Mouse (Mus musculus): ENCODE measurements around the gene 1700037H04Rik. TPM values are rescaled to one million over a fixed set of nuclear protein-coding genes. Genes with fewer than 3 reads are reported as not detected.

1700037H04Rik gene
- 10 to 100 TPM; 11.1 to 12.2 TPM for total RNA-seq (2021)
- long read RNA-seq, experiment 1, transcript 1700037H04Rik-202 (6 exons, 1,241 nt) = major isoform, 10 of 12 reads
- long read RNA-seq, experiment 1, partial matches to known transcripts = 1 of 12 reads
- long read RNA-seq, experiment 1, other reads (novel, unspliced or antisense) = 1 of 12 reads
- long read RNA-seq, experiment 2, transcript 1700037H04Rik-202 (6 exons, 1,241 nt) = major isoform, 14 of 16 reads
- long read RNA-seq, experiment 2, partial matches to known transcripts = 1 of 16 reads
- long read RNA-seq, experiment 2, other reads (novel, unspliced or antisense) = 1 of 16 reads

DNA sequence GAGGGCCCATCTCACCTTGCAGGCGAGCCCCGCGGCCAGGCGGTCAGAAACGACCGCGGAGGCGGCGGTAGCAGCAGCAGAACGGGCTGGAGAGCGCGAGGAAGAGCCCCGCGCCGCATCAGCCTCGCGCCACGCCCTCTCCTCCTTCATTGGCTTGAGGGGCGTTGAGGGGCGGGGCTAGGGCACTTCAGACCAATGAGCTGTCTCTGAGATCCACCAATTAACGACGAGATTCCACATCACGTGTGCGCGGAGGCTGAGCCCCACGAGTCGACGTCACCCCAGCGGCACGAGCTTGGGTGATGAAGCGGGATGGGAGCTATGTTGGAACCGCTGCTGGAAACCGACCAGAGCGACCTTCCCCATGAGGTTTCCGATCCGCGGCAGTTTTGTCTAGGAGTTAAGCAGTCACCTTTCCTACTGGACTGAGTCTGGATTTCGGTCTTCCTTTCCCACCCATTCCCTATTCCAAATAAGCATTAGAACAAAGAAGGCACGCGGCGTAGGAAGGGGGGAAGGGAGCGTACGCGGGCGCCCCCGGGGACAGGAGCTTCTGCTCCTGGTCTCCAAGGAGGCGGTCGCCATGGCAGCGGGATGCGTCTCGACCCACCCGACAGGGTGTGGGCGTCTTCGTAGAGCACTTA, at the start of gene 1700037H04Rik:
1700037H04Rik (minus strand) TSS at position 144 of the 644 bp plus-strand sequence.
- intact Hi-C loops (cut with DNase I) = loop anchor here (1.0 to 5.0 kb wide), 2 partner anchors 66 to 257 kb away; no protein-coding TSS in a partner anchor

DNA sequence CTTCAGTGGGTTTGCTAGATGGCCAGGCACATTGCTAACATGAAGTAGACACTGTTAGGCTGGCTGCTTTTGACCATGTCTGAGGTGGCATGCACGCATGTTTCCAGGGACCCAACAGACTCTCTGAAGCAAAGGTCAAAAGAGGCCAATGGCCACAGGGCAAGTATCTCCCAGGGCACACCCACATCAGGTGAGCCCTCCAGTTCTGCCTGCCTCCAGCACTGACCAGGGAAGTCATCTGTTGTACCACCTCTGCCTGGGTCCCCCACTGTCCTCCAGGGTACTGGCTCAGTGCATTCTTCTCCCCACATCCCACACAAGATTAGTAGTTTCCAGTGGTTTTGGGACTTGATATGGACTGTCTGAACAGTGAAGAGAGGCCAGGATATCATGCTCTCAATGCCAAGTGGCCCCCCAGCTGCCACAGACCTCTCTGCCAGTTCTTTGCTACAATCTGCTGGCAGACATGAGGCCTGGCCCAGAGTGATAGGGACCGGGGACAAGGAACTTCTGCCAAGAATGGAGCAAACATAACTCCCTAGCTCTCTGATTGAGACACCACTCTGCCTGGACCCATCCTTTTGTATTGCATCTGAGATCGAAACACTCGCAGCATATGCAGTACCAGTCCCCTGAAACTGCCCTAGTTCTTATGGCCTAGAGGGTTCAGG, 49.4 kb upstream of the 1700037H04Rik start:
- DNase-seq = peak in 1 of 2 experiments; percentile 36
- intact Hi-C loops (cut with DNase I) = loop anchor here (2.0 kb wide), 1 partner anchor 28 kb away; the partner anchor contains the start of gene Cenpb

More for the DNA sequence above, at the start of gene 1700037H04Rik:
- peak; percentile 96 for DNase-seq

DNA sequence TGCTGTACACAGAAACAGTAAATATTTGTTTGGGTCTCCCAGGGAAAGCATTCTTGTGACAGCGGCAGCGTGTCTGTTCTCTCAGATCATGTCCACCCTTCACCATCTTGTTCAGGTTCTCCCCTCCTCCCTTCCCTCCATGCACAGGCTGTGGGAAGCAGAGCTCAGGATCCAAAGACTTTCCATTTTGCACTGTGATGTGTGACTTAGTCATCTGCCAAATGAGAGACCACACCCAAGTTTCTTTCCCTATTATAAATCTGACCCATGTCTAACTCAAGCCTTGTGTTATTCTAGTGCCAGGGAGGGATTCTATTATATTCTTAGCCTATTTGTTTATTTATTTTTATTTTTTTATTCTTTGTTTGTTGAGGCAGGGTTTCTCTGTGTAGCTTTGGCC, 48.5 kb upstream of the 1700037H04Rik start:
- no peak for DNase-seq
- intact Hi-C loops (cut with DNase I) = loop anchor here (2.0 kb wide), 1 partner anchor 28 kb away; the partner anchor contains the start of gene Cenpb

DNA sequence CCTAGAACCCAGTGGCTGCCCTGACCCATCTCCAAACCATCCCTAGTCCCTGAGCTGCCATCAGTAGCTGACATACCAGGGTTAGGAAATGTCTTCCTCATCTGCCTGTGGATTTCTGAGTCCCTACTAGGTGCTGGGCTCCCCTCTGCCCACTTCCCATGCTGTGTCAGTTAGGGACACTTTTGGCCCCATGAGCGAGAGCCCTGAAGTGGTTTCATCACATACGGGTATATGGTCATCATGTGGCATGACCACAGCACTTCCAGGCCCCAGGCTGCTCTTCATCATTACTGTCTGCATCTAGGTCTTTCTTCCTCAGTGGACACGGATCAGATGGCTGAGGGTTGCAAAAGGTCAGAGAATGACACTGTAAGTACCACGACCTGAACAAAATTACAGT, 46.9 kb upstream of the 1700037H04Rik start, which contains the start of gene Ap5s1:
Ap5s1 (plus strand) TSS at position 301 of the 400 bp plus-strand sequence.
- DNase-seq = no peak
- intact Hi-C loops (cut with DNase I) = no loop called here

DNA sequence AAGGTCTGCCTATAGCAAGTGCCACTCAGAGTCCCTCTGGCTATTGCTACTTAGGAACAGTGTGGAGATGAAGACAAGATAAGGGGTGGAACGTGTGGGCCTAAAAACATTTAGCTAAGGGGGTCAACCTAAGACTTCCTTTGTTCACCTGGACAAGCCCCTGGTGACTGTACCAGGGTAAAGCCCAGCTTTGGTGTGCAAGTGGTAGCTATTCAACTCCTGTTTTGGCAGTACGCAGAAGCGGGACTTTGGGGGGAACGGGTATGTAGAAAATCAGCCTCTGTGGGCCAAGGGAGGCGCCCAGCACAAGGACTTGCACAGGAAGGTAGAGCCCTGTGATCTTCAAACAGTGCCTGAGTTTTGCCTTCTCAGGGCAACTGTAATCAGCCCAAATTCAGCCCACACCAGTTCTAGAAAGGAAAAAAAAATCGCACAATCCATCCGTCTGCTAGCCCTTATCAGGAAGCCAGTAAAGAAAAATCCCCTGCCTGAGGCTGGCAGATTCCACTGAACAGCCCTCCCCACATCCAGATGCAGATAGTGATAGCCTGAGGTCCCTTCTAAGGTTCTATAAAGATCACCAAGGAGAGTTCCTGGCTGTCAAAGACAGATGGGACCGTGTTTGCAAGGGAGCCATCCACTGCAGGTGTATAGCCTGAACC, 45.8 kb upstream of the 1700037H04Rik start:
- DNase-seq = no peak
- intact Hi-C loops (cut with DNase I) = no loop called here

GRCm38 (mm10) chr2:131204410-131204981, 44.6 kb upstream of the 1700037H04Rik start:
- peak; percentile 92 to 97 for DNase-seq
- intact Hi-C loops (cut with DNase I) = no loop called here

DNA sequence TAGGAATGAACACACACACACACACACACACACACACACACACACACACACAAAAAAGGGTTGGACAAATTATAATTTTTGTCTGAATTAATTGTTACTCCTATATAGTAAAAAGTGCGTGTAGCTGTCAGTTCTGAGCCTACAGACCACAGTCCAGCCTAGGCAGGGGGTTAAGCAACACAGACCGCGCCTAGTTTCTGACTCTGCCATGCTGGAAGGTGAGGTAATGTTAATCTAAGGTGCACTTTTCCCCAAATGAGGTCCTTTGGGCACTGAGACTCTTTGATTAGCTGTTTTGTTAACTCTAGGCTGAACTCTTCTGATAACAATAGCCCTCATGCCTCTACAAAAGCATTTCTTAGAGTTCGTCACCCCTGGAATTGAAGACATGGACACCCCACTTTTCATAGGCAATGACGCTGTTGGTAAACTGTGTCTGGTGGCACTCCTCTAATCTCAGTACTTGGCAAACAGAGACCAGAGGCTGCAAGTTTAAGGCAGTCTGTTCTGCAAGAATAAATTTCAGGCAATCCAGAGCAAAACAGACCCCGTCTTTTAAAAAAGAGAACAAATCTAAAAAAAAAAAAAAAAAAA, 44.0 kb upstream of the 1700037H04Rik start:
- intact Hi-C loops (cut with DNase I) = no loop called here
- DNase-seq = no peak

DNA sequence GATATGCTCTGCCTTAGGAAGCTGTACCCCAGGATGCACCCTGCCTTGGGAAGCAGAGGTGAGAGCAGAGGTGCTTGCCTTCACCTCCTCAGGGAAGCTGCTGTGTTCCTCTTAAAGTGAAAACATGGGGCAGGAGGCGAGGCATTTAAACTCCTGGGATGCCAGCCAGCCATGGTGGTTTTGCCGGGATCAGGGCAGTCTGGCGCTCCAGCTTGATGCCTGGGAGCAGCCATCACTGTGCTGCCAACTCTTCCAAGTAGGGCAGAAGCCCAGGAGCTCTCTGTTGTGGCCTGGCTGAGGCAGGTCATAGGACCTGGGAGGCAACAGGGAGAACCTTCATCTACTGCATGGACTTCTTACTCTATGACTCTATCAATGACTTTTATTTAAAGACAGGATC, 41.4 kb upstream of the 1700037H04Rik start:
- no peak for DNase-seq
- intact Hi-C loops (cut with DNase I) = no loop called here

GRCm38 (mm10) chr2:131200710-131201109, 40.8 kb upstream of the 1700037H04Rik start:
- DNase-seq = no peak
- intact Hi-C loops (cut with DNase I) = no loop called here

DNA sequence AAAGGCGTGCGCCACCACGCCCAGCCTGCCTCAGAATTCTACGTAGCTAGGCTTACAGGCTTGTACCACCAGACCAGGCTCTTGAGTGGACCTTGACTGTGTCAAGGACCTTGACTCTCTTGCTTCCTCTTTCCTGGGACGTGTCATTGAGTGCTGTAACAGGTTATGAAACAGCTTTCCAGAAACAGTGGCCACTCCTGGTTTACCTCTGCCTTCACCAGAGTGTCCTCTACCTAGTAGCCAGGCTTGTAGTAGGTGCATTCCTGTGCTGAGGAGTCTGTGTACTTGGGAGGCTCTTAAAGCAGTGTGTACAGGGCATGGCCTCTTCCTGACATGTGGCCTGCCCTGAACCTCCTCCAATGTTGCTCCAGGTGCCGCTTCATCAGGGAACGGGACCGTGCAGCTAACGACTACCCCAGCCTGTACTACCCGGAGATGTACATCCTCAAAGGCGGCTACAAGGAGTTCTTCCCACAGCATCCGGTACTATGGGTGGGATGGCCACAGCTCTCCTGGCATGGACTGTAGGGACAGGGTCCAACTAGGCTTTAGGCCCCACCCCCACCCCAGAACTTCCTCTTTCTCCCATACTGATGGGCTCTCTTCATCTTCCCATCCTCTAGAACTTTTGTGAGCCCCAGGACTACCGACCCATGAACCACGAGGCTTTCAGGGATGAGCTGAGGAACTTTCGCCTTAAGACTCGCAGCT, 36.9 kb upstream of the 1700037H04Rik start:
- intact Hi-C loops (cut with DNase I) = no loop called here
- DNase-seq = no peak

- intact Hi-C loops (cut with DNase I) = no loop called here
- DNase-seq = no peak
Measured at GRCm38 (mm10) chr2:131191005-131191390, 31.1 kb upstream of the 1700037H04Rik start.

DNA sequence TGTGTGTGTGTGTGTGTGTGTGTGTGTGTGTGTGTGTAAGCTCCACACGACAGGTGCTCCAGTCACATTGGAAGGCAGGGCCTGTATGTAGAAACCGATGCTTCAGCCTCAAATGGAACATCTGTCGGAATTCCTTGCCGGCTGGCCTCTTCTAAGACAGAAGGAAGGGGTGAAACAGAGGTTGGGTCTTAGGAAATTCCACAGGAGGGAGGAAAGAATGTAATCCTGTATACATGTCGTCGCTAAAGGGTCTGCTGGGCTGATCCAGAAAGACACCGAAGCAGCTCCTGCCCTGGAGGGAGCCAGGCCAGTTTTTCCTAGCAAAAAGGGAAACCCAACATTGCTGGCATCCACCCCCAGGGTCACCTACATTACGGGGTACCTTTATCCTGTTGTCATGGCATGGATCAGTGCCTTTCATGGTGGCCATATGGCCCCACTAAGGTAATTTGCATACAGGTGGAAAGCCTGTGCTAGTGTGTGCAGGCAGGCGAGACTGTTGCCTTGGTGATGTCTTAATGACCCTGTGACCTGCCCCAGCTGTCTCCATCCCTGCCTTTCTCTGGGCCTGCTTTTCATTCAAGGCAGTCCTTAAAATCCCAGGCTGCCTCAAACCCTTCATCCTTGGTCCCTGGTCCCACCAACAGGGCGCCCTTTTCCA, 30.6 kb upstream of the 1700037H04Rik start:
- no peak for DNase-seq
- intact Hi-C loops (cut with DNase I) = no loop called here

DNA sequence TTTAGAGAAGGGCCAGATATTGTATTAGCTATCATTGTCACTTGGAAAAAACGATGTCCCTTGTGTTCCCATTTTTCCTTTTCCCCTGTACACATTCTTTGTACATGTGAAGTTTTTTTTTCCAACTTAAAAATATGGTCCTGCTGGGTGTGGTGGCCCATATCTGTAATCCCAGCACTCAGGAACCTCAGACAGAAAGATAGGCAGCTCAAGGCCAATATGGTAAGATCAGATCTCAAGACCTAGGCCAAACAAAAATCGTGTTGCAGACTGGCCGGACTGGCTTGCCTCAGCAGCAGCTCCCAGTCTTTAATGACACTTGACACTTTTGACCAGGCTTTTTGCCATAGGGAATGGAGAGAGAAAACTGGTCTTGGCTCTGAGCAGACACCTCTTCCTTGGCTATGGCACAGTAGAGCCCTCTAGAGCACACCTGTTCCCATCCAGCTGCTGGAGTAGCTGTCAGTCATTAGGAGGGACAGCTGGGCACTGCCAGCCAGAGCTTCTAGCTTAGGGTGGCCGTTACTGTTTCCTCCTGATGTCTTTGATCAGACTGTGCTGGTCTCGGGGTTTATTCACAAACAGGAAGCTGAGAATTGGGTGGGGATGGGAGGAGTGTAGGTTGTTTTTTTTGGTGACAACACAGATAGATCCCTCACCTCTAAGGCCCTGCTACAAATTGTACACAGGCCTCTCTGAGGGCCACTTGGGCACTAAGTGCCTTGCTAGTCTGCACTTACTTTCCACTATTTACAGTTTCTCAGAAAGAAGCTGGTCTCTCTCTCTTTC, 29.8 kb upstream of the 1700037H04Rik start:
- intact Hi-C loops (cut with DNase I) = no loop called here

GRCm38 (mm10) chr2:131188311-131188710, 28.4 kb upstream of the 1700037H04Rik start:
- no peak for DNase-seq
- intact Hi-C loops (cut with DNase I) = no loop called here

More for the DNA sequence above, 29.8 kb upstream of the 1700037H04Rik start:
- DNase-seq = no peak

DNA sequence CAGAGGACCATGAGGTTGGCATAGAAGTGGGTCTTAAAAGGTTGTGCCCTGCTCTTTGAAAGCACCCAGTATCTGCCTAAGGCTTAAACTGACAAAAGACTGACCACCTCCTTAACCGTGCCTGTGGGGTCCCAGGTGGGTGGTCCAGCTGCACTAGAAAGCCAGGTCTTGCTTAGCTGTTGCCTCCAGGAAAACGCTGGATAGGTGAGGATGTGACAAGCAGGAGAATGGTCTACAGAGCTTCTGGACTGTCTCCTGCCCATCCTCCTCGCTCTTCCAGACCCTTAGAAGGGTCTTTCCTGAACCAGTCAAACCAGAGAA, 27.7 kb upstream of the 1700037H04Rik start:
- DNase-seq = no peak
- intact Hi-C loops (cut with DNase I) = no loop called here

GRCm38 (mm10) chr2:131186771-131187601, 27.1 kb upstream of the 1700037H04Rik start, which contains the start of the genes Cdc25b and Spef1:
TSS of gene Cdc25b (plus strand) at chr2:131186949.
TSS of gene Spef1 (minus strand) at chr2:131187282.
- intact Hi-C loops (cut with DNase I) = no loop called here
- DNase-seq = peak; percentile 84 to 89

DNA sequence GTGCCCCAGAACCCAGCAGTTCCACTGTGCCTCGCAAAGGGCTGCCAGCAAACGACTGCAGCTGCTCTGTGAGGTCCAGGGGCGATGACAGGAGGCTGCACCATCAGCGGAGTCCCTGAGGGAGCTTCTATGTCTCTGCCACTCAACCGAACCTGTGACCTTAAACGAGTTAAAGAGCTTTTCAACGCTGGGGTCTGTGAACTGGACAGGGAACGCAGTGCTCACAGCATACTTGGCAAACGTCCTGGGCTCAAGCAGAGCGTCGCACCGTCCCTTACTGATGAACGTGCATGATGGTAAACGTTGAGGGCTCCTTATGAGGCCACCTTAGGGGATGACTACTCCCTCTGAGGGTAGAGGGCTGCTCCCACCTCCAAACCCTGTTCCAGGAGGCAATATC, 26.5 kb upstream of the 1700037H04Rik start:
- intact Hi-C loops (cut with DNase I) = no loop called here
- DNase-seq = no peak

Measured in heart, postnatal 14 days (tissue).